23 mouse cellular contexts compared by ENCODE assay signal in the genomic region with DNA sequence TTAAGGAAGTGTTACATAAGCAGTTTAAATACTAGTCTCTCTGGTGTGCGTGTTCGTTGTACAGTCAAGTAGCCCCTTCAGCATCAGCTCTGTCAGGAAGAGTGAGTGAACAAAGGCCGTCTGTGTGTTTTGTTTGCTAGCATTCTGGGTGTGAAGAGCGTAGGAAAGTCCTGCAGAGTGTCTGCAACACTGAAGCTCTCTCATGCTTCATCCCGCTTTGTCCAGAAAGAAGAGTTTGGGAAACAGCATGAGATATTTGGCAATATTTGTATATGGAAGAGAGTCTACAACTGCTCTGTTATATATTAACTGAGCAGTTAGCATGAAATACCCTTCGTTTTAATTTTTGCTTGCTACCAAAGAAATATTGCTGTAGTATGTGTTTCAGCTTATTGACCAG. TPM values are rescaled to one million over a fixed set of nuclear protein-coding genes. Genes with fewer than 3 reads are reported as not detected.
DNase-seq lines count a peak whose midpoint lies in the region; ATAC-seq and TF ChIP-seq lines count a peak whose summit lies in the region.
"Had no signal": no experiment of that assay in that cellular context is flagged by ENCODE, and none has a peak within 500 bp of the region (broad histone marks: within the 10 kb centered on the region; RNA-seq: fewer than 3 reads in every experiment).

No protein-coding gene starts in this region.

- TF ChIP-seq CTCF in layer of hippocampus, adult 2 months (conservative IDR thresholded peaks at IDR 0.05), result no peak

- H3K9me3 ChIP-seq in liver, embryonic 16.5 days (replicated peaks; ENCODE audit: control insufficient read depth, low read length), result no peaks in the 10 kb centered on the region
- H3K9me3 ChIP-seq in liver, embryonic 12.5 days (replicated peaks), result no peaks in the 10 kb centered on the region
- no peaks in the 10 kb centered on the region for H3K9me3 ChIP-seq in lung, embryonic 16.5 days (ENCODE audit: control insufficient read depth, low read length)
- H3K9me3 ChIP-seq: forebrain, embryonic 10.5 days; forebrain, embryonic 13.5 days; G1E; hindbrain, embryonic 12.5 days had no signal

- no peak overlapping the region for H3K4me2 ChIP-seq in liver, embryonic 16.5 days (ENCODE audit: low read depth, low read length)
- H3K4me2 ChIP-seq in liver, embryonic 12.5 days, result no peak overlapping the region
- H3K4me2 ChIP-seq in lung, embryonic 16.5 days (ENCODE audit: low read depth, low read length), result no peak overlapping the region
- H3K4me2 ChIP-seq: forebrain, embryonic 13.5 days; heart, embryonic 11.5 days; hindbrain, embryonic 12.5 days had no signal

- WGBS in liver, embryonic 16.5 days (ENCODE audit: insufficient replicate concordance), result 62% methylated on average over 6 of the region's 6 CpGs
- WGBS in liver, embryonic 12.5 days (ENCODE audit: insufficient replicate concordance), result 77% methylated on average over 6 of the region's 6 CpGs
- 59% methylated on average over 6 of the region's 6 CpGs for WGBS in lung, embryonic 16.5 days

- H3K27ac ChIP-seq in layer of hippocampus, adult 2 months, result peak overlapping the region; percentile 93
- peak overlapping the region; percentile 31 for H3K27ac ChIP-seq in liver, embryonic 16.5 days (ENCODE audit: low read length)
- no peak overlapping the region for H3K27ac ChIP-seq in liver, embryonic 12.5 days
- H3K27ac ChIP-seq in lung, embryonic 16.5 days (ENCODE audit: low read length), result peak overlapping the region; percentile 26; the same call in 1 of the 2 replicates
- H3K27ac ChIP-seq: forebrain, embryonic 10.5 days; gastrocnemius, adult 2 months; hindbrain, embryonic 12.5 days had no signal

- no peak for DNase-seq in layer of hippocampus, adult 2 months (ENCODE audit: low spot score in 2 of 2)
- DNase-seq in layer of hippocampus, adult 8-10 months (ENCODE audit: low spot score in 2 of 2), result no peak
- no peak for DNase-seq in lung, adult 18-20 months
- DNase-seq in frontal cortex, postnatal 25 days (ENCODE audit: low spot score in 2 of 2), result no peak
- DNase-seq: adrenal gland, postnatal 10 days; adrenal gland, postnatal 36 days; B cell, adult 2 months; cerebellum, adult 18-20 months; cerebellum, adult 9-10 months; cerebellum, postnatal 14 days; gastrocnemius, adult 2 months; gastrocnemius, postnatal 14 days had no signal

- H3K36me3 ChIP-seq in liver, embryonic 16.5 days (ENCODE audit: control insufficient read depth, insufficient read depth), result no peaks in the 10 kb centered on the region
- H3K36me3 ChIP-seq in liver, embryonic 12.5 days, result peaks cover 36% of the 10 kb centered on the region
- 0 out of 2 replicates have a peak, but pooled peaks cover 5% of the 10 kb centered on the region for H3K36me3 ChIP-seq in lung, embryonic 16.5 days (ENCODE audit: control insufficient read depth, insufficient read depth, low read length)

- H3K4me3 ChIP-seq in layer of hippocampus, adult 2 months, result no peak overlapping the region
- no peak overlapping the region for H3K4me3 ChIP-seq in liver, embryonic 16.5 days (ENCODE audit: low read depth, low read length)
- H3K4me3 ChIP-seq in liver, embryonic 12.5 days, result no peak overlapping the region
- H3K4me3 ChIP-seq in lung, embryonic 16.5 days (ENCODE audit: low read length), result no peak overlapping the region
- H3K4me3 ChIP-seq: forebrain, embryonic 10.5 days; forebrain, embryonic 13.5 days; gastrocnemius, adult 2 months; hindbrain, embryonic 12.5 days had no signal

- H3K27me3 ChIP-seq in liver, embryonic 16.5 days (ENCODE audit: control insufficient read depth, insufficient read depth, low read depth, low read length), result no peaks in the 10 kb centered on the region
- H3K27me3 ChIP-seq in liver, embryonic 12.5 days (replicated peaks), result no peaks in the 10 kb centered on the region
- no peaks in the 10 kb centered on the region for H3K27me3 ChIP-seq in lung, embryonic 16.5 days (ENCODE audit: control insufficient read depth, insufficient read depth, low read depth, low read length)
- H3K27me3 ChIP-seq: CH12.LX; forebrain, embryonic 13.5 days; hindbrain, embryonic 12.5 days; Patski had no signal

- no peak overlapping the region for H3K9ac ChIP-seq in liver, embryonic 16.5 days (ENCODE audit: low read depth, low read length)
- H3K9ac ChIP-seq in liver, embryonic 12.5 days, result no peak overlapping the region
- H3K9ac ChIP-seq in lung, embryonic 16.5 days (ENCODE audit: low read length), result no peak overlapping the region
- H3K9ac ChIP-seq: forebrain, embryonic 13.5 days; hindbrain, embryonic 12.5 days had no signal

- peaks cover 5% of the 10 kb centered on the region for H3K4me1 ChIP-seq in liver, embryonic 16.5 days (ENCODE audit: control insufficient read depth, low read depth, low read length)
- peaks cover 15% of the 10 kb centered on the region for H3K4me1 ChIP-seq in liver, embryonic 12.5 days
- H3K4me1 ChIP-seq in lung, embryonic 16.5 days (replicated peaks; ENCODE audit: control insufficient read depth, insufficient read depth, low read length), result peaks cover 19% of the 10 kb centered on the region

- peak; percentile 76 for ATAC-seq in liver, embryonic 16.5 days (ENCODE audit: low read depth)
- no peak for ATAC-seq in liver, embryonic 12.5 days
- ATAC-seq in lung, embryonic 16.5 days (ENCODE audit: low read depth), result peak; percentile 39; the same call in 1 of the 2 replicates
- ATAC-seq: forebrain, embryonic 13.5 days; forebrain, embryonic 16.5 days; Patski had no signal

RNA-seq across cellular contexts. Expression of a gene that starts 41.0 kb away (rescaled TPM):
- 100 to 1,000 TPM; 124 to 129 TPM for total RNA-seq in layer of hippocampus, adult 2 months (2021)
- 100 to 1,000 TPM; 102 to 126 (median 112) TPM for total RNA-seq in layer of hippocampus, adult 8-10 months (2022)
- polyA plus RNA-seq in liver, embryonic 16.5 days (2015; fragmentation: Nextera tagmentation; extraction: Ambion mirVana), result 7.1 TPM in 2 replicates
- polyA plus RNA-seq in liver, embryonic 12.5 days (2016; fragmentation: Nextera tagmentation; extraction: Ambion mirVana), result 21.8 and 24.0 TPM in 2 replicates
- 72.8 and 75.5 TPM in 2 replicates for polyA plus RNA-seq in lung, embryonic 16.5 days (2015; fragmentation: Nextera tagmentation; extraction: Ambion mirVana)

RNA-seq across cellular contexts. Expression of a gene that starts 44.7 kb away (rescaled TPM):
- 1 to 10 TPM; 7.9 to 8.2 TPM for total RNA-seq in layer of hippocampus, adult 2 months (2021)
- 10 to 100 TPM in 1 of 4 experiments, 1 to 10 TPM in 3; 6.8 to 10.1 (median 8.1) TPM for total RNA-seq in layer of hippocampus, adult 8-10 months (2022)
- 0.12 and 0.33 TPM in 2 replicates for polyA plus RNA-seq in liver, embryonic 16.5 days (2015; fragmentation: Nextera tagmentation; extraction: Ambion mirVana)
- polyA plus RNA-seq in liver, embryonic 12.5 days (2016; fragmentation: Nextera tagmentation; extraction: Ambion mirVana), result 0.28 and 0.46 TPM in 2 replicates
- polyA plus RNA-seq in lung, embryonic 16.5 days (2015; fragmentation: Nextera tagmentation; extraction: Ambion mirVana), result 4.4 and 4.8 TPM in 2 replicates

RNA-seq across cellular contexts. Expression of a gene that starts 52.9 kb away (rescaled TPM):
- 1 to 10 TPM; 3.2 to 3.3 TPM for total RNA-seq in layer of hippocampus, adult 2 months (2021)
- total RNA-seq in layer of hippocampus, adult 8-10 months (2022), result 1 to 10 TPM; 4.1 to 7.0 (median 4.9) TPM
- 0.56 and 1.1 TPM in 2 replicates for polyA plus RNA-seq in liver, embryonic 16.5 days (2015; fragmentation: Nextera tagmentation; extraction: Ambion mirVana)
- polyA plus RNA-seq in liver, embryonic 12.5 days (2016; fragmentation: Nextera tagmentation; extraction: Ambion mirVana), result 0.49 and 0.62 TPM in 2 replicates
- 13.9 and 14.0 TPM in 2 replicates for polyA plus RNA-seq in lung, embryonic 16.5 days (2015; fragmentation: Nextera tagmentation; extraction: Ambion mirVana)
